Mouse (Mus musculus) embryonic facial prominence, embryonic 10.5 days (tissue): ENCODE data around the gene Yif1b. TPM values are rescaled to one million over a fixed set of nuclear protein-coding genes. Genes with fewer than 3 reads are reported as not detected.
"Not testable (repeated sequence)": the region's sequence is repeated elsewhere in the genome, so short reads cannot be mapped to it uniquely, and the experiment has no call there.

Experiments
- DNase-seq: peaks from one replicate; pipeline ENCODE4 v3.0.0-alpha.2; 2017; ENCODE audit warnings: low spot score
- H3K27ac ChIP-seq: fragments of 300-500 bp; sonication (generic); replicated peaks from 2 replicates; pipeline ENCODE4 v1.5.1; 2016; ENCODE audit warnings: mild to moderate bottlenecking
- H3K27me3 ChIP-seq: fragments of 300-500 bp; sonication (generic); replicated peaks from 2 replicates; pipeline ENCODE4 v1.6.1; 2016; ENCODE audit warnings: low read depth, mild to moderate bottlenecking; ENCODE audit not compliant: poor library complexity, severe bottlenecking
- H3K36me3 ChIP-seq: fragments of 300-500 bp; sonication (generic); replicated peaks from 2 replicates; pipeline ENCODE4 v1.6.1; 2016; ENCODE audit warnings: mild to moderate bottlenecking, moderate library complexity
- H3K4me1 ChIP-seq: fragments of 300-500 bp; sonication (generic); 2 replicates; pipeline ENCODE4 v1.6.1; 2016
- H3K4me3 ChIP-seq: fragments of 300-500 bp; sonication (generic); 2 replicates; pipeline ENCODE4 v1.5.1; 2016; ENCODE audit warnings: mild to moderate bottlenecking, moderate library complexity
- H3K9me3 ChIP-seq: fragments of 300-500 bp; sonication (generic); 2 replicates; pipeline ENCODE4 v1.6.1; 2016; ENCODE audit warnings: mild to moderate bottlenecking
- WGBS: fragments of 180-500 bp; shearing (Covaris S2); methylation state at CpG from one replicate; pipeline ENCODE4 v1.1.7; 2016; 5-methylcytosine and 5-hydroxymethylcytosine counted together
- polyA plus RNA-seq: library from polyadenylated mRNA; unstranded; fragments of >200 nt; fragmentation: Nextera tagmentation; extraction: Ambion mirVana; gene quantifications from 2 replicates; pipeline ENCODE4 v1.2.1, GENCODE M21; 2016

Yif1b gene
- 100 and 102 TPM in 2 replicates for polyA plus RNA-seq

- WGBS = under 1% methylated on average over 60 of the region's 60 CpGs
- Histone ChIP-seq H3K27ac (peak within 1 kb of the TSS; percentile 87), H3K4me3 (peak within 1 kb of the TSS; percentile 78), H3K36me3 (peaks cover 8% of the 10 kb centered on the region; the same call in 1 of the 2 replicates), H3K9me3 (no peaks in the 10 kb centered on the region), H3K4me1 (peaks cover 13% of the 10 kb centered on the region), H3K27me3 (peaks cover 13% of the 10 kb centered on the region)
- DNase-seq = peak; percentile 99
These were observed at the start of gene Yif1b for GRCm38 (mm10) chr7:29238019-29238967. Gene Yif1b, plus strand, starts transcription at chr7:29238329.

- DNase-seq, H3K27me3 ChIP-seq, H3K36me3 ChIP-seq, H3K4me3 ChIP-seq, H3K9me3 ChIP-seq, H3K27ac ChIP-seq, H3K4me1 ChIP-seq: not testable (repeated sequence)
- 94% methylated on average over 1 of the region's 1 CpGs for WGBS
These were observed 43.9 kb upstream of the Yif1b start for GRCm38 (mm10) chr7:29194230-29194629.

- Histone ChIP-seq H3K9me3 (no peaks in the 10 kb centered on the region), H3K27ac (no peak overlapping the region), H3K36me3 (no peaks in the 10 kb centered on the region), H3K4me1 (no peaks in the 10 kb centered on the region), H3K27me3 (no peaks in the 10 kb centered on the region), H3K4me3 (no peak overlapping the region)
- no peak for DNase-seq
- 83% methylated on average over 6 of the region's 6 CpGs for WGBS
These were observed 35.6 kb upstream of the Yif1b start for GRCm38 (mm10) chr7:29202577-29202976.

GRCm38 (mm10) chr7:29211013-29211412 lies 27.1 kb upstream of the Yif1b start:
- 25% methylated on average over 15 of the region's 15 CpGs for WGBS
- H3K27me3 ChIP-seq = peaks cover 26% of the 10 kb centered on the region
- H3K9me3 ChIP-seq, H3K36me3 ChIP-seq, H3K27ac ChIP-seq: not testable (repeated sequence)
- peak; percentile 18 for DNase-seq
- peak overlapping the region; percentile 54 for H3K4me3 ChIP-seq
- H3K4me1 ChIP-seq = peaks cover 25% of the 10 kb centered on the region

- no peaks in the 10 kb centered on the region for H3K9me3 ChIP-seq
- peak overlapping the region; percentile 48 for H3K27ac ChIP-seq
- peak; percentile 83 for DNase-seq
- no peaks in the 10 kb centered on the region for H3K36me3 ChIP-seq
- 5% methylated on average over 34 of the region's 34 CpGs for WGBS
- peaks cover 25% of the 10 kb centered on the region for H3K4me1 ChIP-seq
- peak overlapping the region; percentile 54 for H3K4me3 ChIP-seq
- H3K27me3 ChIP-seq = peaks cover 26% of the 10 kb centered on the region
These were observed 26.5 kb upstream of the Yif1b start for GRCm38 (mm10) chr7:29211415-29212198.

GRCm38 (mm10) chr7:29212199-29212765 lies 25.8 kb upstream of the Yif1b start:
- Histone ChIP-seq H3K36me3 (no peaks in the 10 kb centered on the region), H3K27ac (peak overlapping the region; percentile 48; the same call in 1 of the 2 replicates), H3K4me3 (peak overlapping the region; percentile 54), H3K27me3 (peaks cover 26% of the 10 kb centered on the region), H3K9me3 (peaks cover under 1% of the 10 kb centered on the region; the same call in 1 of the 2 replicates), H3K4me1 (peaks cover 25% of the 10 kb centered on the region)
- peak; percentile 43 for DNase-seq
- WGBS = 13% methylated on average over 26 of the region's 26 CpGs

- 11% methylated on average over 40 of the region's 40 CpGs for WGBS
- H3K27ac ChIP-seq, H3K9me3 ChIP-seq, H3K36me3 ChIP-seq: not testable (repeated sequence)
- Histone ChIP-seq H3K4me1 (peaks cover 25% of the 10 kb centered on the region), H3K27me3 (peaks cover 26% of the 10 kb centered on the region), H3K4me3 (peak overlapping the region; percentile 48)
- peak; percentile 11 for DNase-seq
These were observed 25.2 kb upstream of the Yif1b start for GRCm38 (mm10) chr7:29212775-29213560.

GRCm38 (mm10) chr7:29213675-29214082 lies 24.4 kb upstream of the Yif1b start, which contains the start of gene Catsperg1:
Gene Catsperg1, minus strand, starts transcription at chr7:29214035.
- Histone ChIP-seq H3K4me1 (peaks cover 25% of the 10 kb centered on the region), H3K36me3 (no peaks in the 10 kb centered on the region), H3K4me3 (peak within 1 kb of the TSS; percentile 48), H3K27ac (peak within 1 kb of the TSS; percentile 40; the same call in 1 of the 2 replicates), H3K27me3 (peaks cover 26% of the 10 kb centered on the region), H3K9me3 (peaks cover 4% of the 10 kb centered on the region; the same call in 1 of the 2 replicates)
- 2% methylated on average over 20 of the region's 20 CpGs for WGBS
- DNase-seq = peak; percentile 84

GRCm38 (mm10) chr7:29214236-29214635 lies 23.9 kb upstream of the Yif1b start:
- no peak for DNase-seq
- WGBS = 75% methylated on average over 2 of the region's 2 CpGs
- peaks cover 25% of the 10 kb centered on the region for H3K4me1 ChIP-seq
- H3K4me3 ChIP-seq = peak overlapping the region; percentile 48
- H3K27me3 ChIP-seq = peaks cover 26% of the 10 kb centered on the region
- H3K27ac ChIP-seq = no peak overlapping the region
- H3K36me3 ChIP-seq = no peaks in the 10 kb centered on the region
- peaks cover 5% of the 10 kb centered on the region for H3K9me3 ChIP-seq

GRCm38 (mm10) chr7:29214846-29215245 lies 23.3 kb upstream of the Yif1b start:
- Histone ChIP-seq H3K27ac (no peak overlapping the region), H3K9me3 (peaks cover 11% of the 10 kb centered on the region), H3K36me3 (no peaks in the 10 kb centered on the region), H3K27me3 (peaks cover 26% of the 10 kb centered on the region), H3K4me3 (no peak overlapping the region), H3K4me1 (peaks cover 25% of the 10 kb centered on the region)
- WGBS = 42% methylated on average over 15 of the region's 15 CpGs
- DNase-seq = peak; percentile 30

GRCm38 (mm10) chr7:29224756-29225394 lies 13.3 kb upstream of the Yif1b start:
- H3K36me3 ChIP-seq = no peaks in the 10 kb centered on the region
- DNase-seq = peak; percentile 76
- H3K27me3 ChIP-seq = peaks cover 9% of the 10 kb centered on the region
- H3K4me1 ChIP-seq = peaks cover 16% of the 10 kb centered on the region
- peaks cover 10% of the 10 kb centered on the region for H3K9me3 ChIP-seq
- WGBS = 9% methylated on average over 16 of the region's 16 CpGs
- H3K4me3 ChIP-seq = peak overlapping the region; percentile 51
- peak overlapping the region; percentile 80 for H3K27ac ChIP-seq
